Mouse (Mus musculus) limb, embryonic 12.5 days (tissue): ENCODE measurements around the gene Fiz1. TPM values are rescaled to one million over a fixed set of nuclear protein-coding genes. Genes with fewer than 3 reads are reported as not detected.

Source experiments
- ATAC-seq: fragments of 200-750 bp; cut with Nextera tagmentation; 2 replicates; pipeline ENCODE4 v1.8.0; 2017; ENCODE audit warnings: low read depth, moderate TSS enrichment; ENCODE audit not compliant: insufficient number of reproducible peaks, insufficient read depth, low FRiP score, low TSS enrichment
- H3K27ac ChIP-seq: fragments of 300-500 bp; sonication (generic); 2 replicates; pipeline ENCODE4 v1.5.1; 2016; ENCODE audit warnings: mild to moderate bottlenecking, moderate library complexity
- H3K27me3 ChIP-seq: fragments of 300-500 bp; sonication (generic); 2 replicates; pipeline ENCODE4 v1.6.1; 2016; ENCODE audit warnings: mild to moderate bottlenecking, moderate library complexity
- H3K36me3 ChIP-seq: fragments of 300-500 bp; sonication (generic); 2 replicates; pipeline ENCODE4 v1.6.1; 2016; ENCODE audit warnings: mild to moderate bottlenecking, moderate library complexity
- H3K4me1 ChIP-seq: fragments of 300-500 bp; sonication (generic); replicated peaks from 2 replicates; pipeline ENCODE4 v1.6.1; 2016
- H3K4me2 ChIP-seq: fragments of 300-500 bp; sonication (generic); 2 replicates; pipeline ENCODE4 v1.6.1; 2016; ENCODE audit warnings: mild to moderate bottlenecking, moderate library complexity
- H3K4me3 ChIP-seq: fragments of 300-500 bp; sonication (generic); replicated peaks from 2 replicates; pipeline ENCODE4 v1.5.1; 2016; ENCODE audit warnings: mild to moderate bottlenecking
- H3K9ac ChIP-seq: fragments of 300-500 bp; sonication (generic); replicated peaks from 2 replicates; pipeline ENCODE4 v1.6.1; 2016; ENCODE audit warnings: mild to moderate bottlenecking, moderate library complexity
- H3K9me3 ChIP-seq: fragments of 300-500 bp; sonication (generic); 2 replicates; pipeline ENCODE4 v1.6.1; 2016; ENCODE audit warnings: mild to moderate bottlenecking, moderate library complexity
- WGBS: fragments of 180-500 bp; shearing (Covaris S2); methylation state at CpG from one replicate; pipeline ENCODE4 v1.1.7; 2016; 5-methylcytosine and 5-hydroxymethylcytosine counted together
- polyA plus RNA-seq: library from polyadenylated mRNA; unstranded; fragments of >200 nt; fragmentation: Nextera tagmentation; extraction: Ambion mirVana; gene quantifications from 2 replicates; pipeline ENCODE4 v1.2.1, GENCODE M21; 2016

Fiz1 gene
- 57.9 and 58.9 TPM in 2 replicates for polyA plus RNA-seq

DNA sequence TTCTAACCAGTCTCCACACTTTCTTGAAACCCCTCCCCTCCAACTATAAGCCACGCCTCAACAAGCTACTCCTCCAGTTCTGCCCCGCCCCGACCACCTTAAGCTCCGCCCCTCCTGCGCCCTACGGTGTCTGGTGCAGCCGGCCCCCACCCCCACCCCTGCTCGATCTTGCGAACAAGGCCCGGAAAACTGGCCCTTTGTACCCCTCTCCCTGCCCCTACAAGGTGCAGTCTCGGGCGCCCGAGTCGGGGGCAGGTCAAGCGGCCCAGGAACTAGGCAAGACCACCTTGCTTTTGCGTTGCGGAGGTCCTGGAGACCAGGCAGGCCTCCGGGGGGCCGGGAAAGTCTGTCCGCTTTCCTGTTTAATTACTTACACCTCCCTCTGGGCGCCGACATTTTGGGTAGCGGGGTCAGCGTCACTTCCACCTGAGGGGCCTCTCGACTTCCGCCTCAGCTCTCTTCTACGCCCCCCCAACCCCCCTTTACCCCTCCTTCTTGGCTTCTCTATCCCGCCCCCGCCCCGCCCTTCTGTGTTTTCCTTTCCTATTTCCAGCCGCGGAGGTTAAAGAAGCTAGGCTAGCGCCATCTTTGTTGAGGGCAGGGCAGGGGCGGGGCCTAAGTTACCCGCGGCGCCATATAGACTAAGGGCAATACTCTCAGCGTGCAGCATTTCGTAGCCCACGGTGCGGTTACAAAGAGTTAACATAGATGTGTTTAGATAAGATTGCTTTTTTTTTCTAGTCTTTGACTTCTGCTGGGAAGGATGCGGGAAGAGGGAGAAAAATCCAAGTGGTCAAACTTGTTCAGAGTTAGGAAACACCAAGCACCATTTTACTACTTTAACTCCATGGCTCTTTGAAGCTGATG, at the start of gene Fiz1, which contains the start of gene Zfp524:
Gene Fiz1, minus strand, starts transcription at position 447 of the 867 bp plus-strand sequence.
Gene Zfp524, plus strand, starts transcription at position 165 of the 867 bp plus-strand sequence.
- peak within 1 kb of the TSS; percentile 85 for H3K9ac ChIP-seq
- peaks cover 48% of the 10 kb centered on the region for H3K36me3 ChIP-seq
- H3K4me1 ChIP-seq, result peaks cover 9% of the 10 kb centered on the region
- H3K4me3 ChIP-seq, result peak within 1 kb of the TSS; percentile 66
- under 1% methylated on average over 42 of the region's 42 CpGs for WGBS
- ATAC-seq, result peak; percentile 79
- no peaks in the 10 kb centered on the region for H3K9me3 ChIP-seq
- H3K27ac ChIP-seq, result peak within 1 kb of the TSS; percentile 98
- peak within 1 kb of the TSS; percentile 61 for H3K4me2 ChIP-seq
- H3K27me3 ChIP-seq, result no peaks in the 10 kb centered on the region

- peaks cover 35% of the 10 kb centered on the region for H3K4me1 ChIP-seq
- WGBS, result under 1% methylated on average over 49 of the region's 51 CpGs
Measured at GRCm38 (mm10) chr7:5062360-5063001, 48.0 kb upstream of the Fiz1 start.

GRCm38 (mm10) chr7:5061774-5062359, 47.4 kb upstream of the Fiz1 start, which contains the start of gene U2af2:
TSS of gene U2af2 (plus strand) at chr7:5062143.
- H3K4me1 ChIP-seq, result peaks cover 39% of the 10 kb centered on the region
- H3K27me3 ChIP-seq, result peaks cover 23% of the 10 kb centered on the region
- WGBS, result under 1% methylated on average over 54 of the region's 65 CpGs
- peak within 1 kb of the TSS; percentile 86 for H3K4me2 ChIP-seq
- no peaks in the 10 kb centered on the region for H3K9me3 ChIP-seq
- H3K9ac ChIP-seq, result peak within 1 kb of the TSS; percentile 89
- peak; percentile 74 for ATAC-seq
- H3K4me3 ChIP-seq, result peak within 1 kb of the TSS; percentile 69
- H3K36me3 ChIP-seq, result peaks cover 12% of the 10 kb centered on the region
- peak within 1 kb of the TSS; percentile 99 for H3K27ac ChIP-seq

More at GRCm38 (mm10) chr7:5062360-5063001, 48.0 kb upstream of the Fiz1 start:
- H3K36me3 ChIP-seq, result peaks cover 18% of the 10 kb centered on the region
- H3K27me3 ChIP-seq, result peaks cover 17% of the 10 kb centered on the region
- peak overlapping the region; percentile 99 for H3K27ac ChIP-seq
- peak overlapping the region; percentile 86 for H3K4me2 ChIP-seq
- H3K9ac ChIP-seq, result peak overlapping the region; percentile 89
- peak; percentile 27 for ATAC-seq
- H3K9me3 ChIP-seq, result no peaks in the 10 kb centered on the region
- peak overlapping the region; percentile 69 for H3K4me3 ChIP-seq

GRCm38 (mm10) chr7:5060944-5061773, 46.7 kb upstream of the Fiz1 start:
- under 1% methylated on average over 54 of the region's 60 CpGs for WGBS
- H3K9me3 ChIP-seq, result no peaks in the 10 kb centered on the region
- H3K27ac ChIP-seq, result peak overlapping the region; percentile 99
- H3K36me3 ChIP-seq, result peaks cover 5% of the 10 kb centered on the region
- peak overlapping the region; percentile 89 for H3K9ac ChIP-seq
- peaks cover 42% of the 10 kb centered on the region for H3K4me1 ChIP-seq
- H3K4me2 ChIP-seq, result peak overlapping the region; percentile 86
- peaks cover 30% of the 10 kb centered on the region for H3K27me3 ChIP-seq
- peak overlapping the region; percentile 69 for H3K4me3 ChIP-seq
- peak; percentile 87 for ATAC-seq

GRCm38 (mm10) chr7:5060239-5060731, 45.8 kb upstream of the Fiz1 start:
- 4% methylated on average over 27 of the region's 27 CpGs for WGBS
- Histone ChIP-seq H3K4me2 (peak overlapping the region; percentile 86), H3K27me3 (peaks cover 39% of the 10 kb centered on the region), H3K27ac (peak overlapping the region; percentile 99), H3K36me3 (no peaks in the 10 kb centered on the region; the same call in 1 of the 2 replicates), H3K4me1 (peaks cover 43% of the 10 kb centered on the region), H3K9ac (peak overlapping the region; percentile 89), H3K9me3 (no peaks in the 10 kb centered on the region), H3K4me3 (peak overlapping the region; percentile 69)
- peak; percentile 6; the same call in 1 of the 2 replicates for ATAC-seq

DNA sequence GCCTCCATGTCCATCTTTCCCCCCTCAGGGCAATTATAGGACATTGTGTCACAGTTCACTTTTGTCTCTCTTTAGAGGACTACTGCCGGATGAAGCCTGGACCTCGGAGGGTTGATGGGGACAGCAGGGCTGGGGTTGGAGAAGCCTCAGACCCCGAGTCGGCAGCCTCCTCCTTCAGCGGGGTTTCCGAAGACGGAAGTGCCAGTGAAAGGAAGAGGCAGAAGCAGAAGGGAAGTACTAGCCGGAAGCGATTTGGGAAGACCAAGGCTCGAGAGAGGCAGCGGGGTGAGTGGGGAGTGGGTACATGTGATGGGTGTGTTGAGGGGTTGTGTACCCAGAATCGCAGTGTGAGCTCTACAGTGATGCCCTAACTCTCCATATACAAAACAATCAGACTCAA, 44.9 kb upstream of the Fiz1 start:
- Histone ChIP-seq H3K36me3 (no peaks in the 10 kb centered on the region), H3K4me2 (no peak overlapping the region), H3K4me1 (peaks cover 40% of the 10 kb centered on the region), H3K9me3 (no peaks in the 10 kb centered on the region), H3K9ac (no peak overlapping the region), H3K27me3 (peaks cover 47% of the 10 kb centered on the region), H3K4me3 (peak overlapping the region; percentile 69; the same call in 1 of the 2 replicates), H3K27ac (no peak overlapping the region)
- 95% methylated on average over 12 of the region's 12 CpGs for WGBS
- no peak for ATAC-seq

DNA sequence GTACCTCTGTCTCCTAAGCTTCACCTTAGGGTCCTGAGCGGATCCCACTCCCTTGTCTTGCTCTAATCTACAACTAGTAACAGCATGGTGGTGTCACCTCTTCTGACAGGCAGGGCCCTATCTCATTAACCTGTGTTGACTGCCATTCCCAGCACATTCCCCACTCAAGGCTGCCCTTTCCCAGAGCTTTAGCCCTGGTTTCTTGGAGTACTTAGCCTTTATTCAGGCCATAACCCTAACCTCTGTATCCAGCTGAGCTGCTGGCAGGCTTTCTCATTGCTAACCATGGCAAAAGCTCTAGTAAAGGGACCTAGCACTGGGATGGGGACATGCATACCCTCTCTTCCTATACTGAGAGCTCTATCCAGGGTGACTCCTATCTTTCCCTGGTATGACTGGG, 44.1 kb upstream of the Fiz1 start:
- peaks cover 55% of the 10 kb centered on the region for H3K27me3 ChIP-seq
- no peak overlapping the region for H3K4me2 ChIP-seq
- no peak for ATAC-seq
- no peak overlapping the region for H3K9ac ChIP-seq
- 93% methylated on average over 1 of the region's 1 CpGs for WGBS
- no peaks in the 10 kb centered on the region for H3K36me3 ChIP-seq
- H3K9me3 ChIP-seq, result no peaks in the 10 kb centered on the region
- H3K27ac ChIP-seq, result no peak overlapping the region
- H3K4me1 ChIP-seq, result peaks cover 40% of the 10 kb centered on the region
- no peak overlapping the region for H3K4me3 ChIP-seq

GRCm38 (mm10) chr7:5057804-5058203, 43.3 kb upstream of the Fiz1 start:
- H3K27ac ChIP-seq, result no peak overlapping the region
- WGBS, result 35% methylated on average over 11 of the region's 11 CpGs
- peaks cover 44% of the 10 kb centered on the region for H3K4me1 ChIP-seq
- peak overlapping the region; percentile 61 for H3K4me3 ChIP-seq
- ATAC-seq, result no peak
- peak overlapping the region; percentile 83 for H3K4me2 ChIP-seq
- H3K36me3 ChIP-seq, result 0 out of 2 replicates have a peak, but pooled peaks cover 3% of the 10 kb centered on the region
- H3K27me3 ChIP-seq, result peaks cover 63% of the 10 kb centered on the region
- no peak overlapping the region for H3K9ac ChIP-seq
- 0 out of 2 replicates have a peak, but pooled peaks cover 3% of the 10 kb centered on the region for H3K9me3 ChIP-seq

DNA sequence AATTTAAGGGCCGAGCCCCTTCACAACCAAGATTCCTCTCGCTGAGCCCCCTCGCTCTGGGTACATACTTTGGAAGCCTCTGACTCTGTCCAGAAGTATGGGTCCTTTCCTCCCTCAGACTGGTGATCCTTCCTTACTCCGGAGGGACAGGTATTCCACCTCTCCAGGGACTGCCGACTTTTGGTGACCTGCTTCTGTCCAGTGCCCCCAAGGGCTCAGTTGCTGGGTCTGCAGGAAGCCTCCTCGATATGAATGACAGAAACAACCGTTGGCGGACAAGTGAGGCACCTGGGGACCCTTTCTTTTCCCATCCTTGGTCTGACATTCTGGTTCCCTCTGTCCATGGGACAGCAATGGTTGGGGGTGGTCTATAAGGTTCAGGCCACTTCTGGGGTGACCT, 42.9 kb upstream of the Fiz1 start:
- Histone ChIP-seq H3K4me2 (peak overlapping the region; percentile 83), H3K9me3 (0 out of 2 replicates have a peak, but pooled peaks cover 3% of the 10 kb centered on the region), H3K27me3 (peaks cover 68% of the 10 kb centered on the region), H3K9ac (peak overlapping the region; percentile 84; the same call in 1 of the 2 replicates), H3K4me1 (peaks cover 48% of the 10 kb centered on the region), H3K27ac (no peak overlapping the region), H3K36me3 (0 out of 2 replicates have a peak, but pooled peaks cover 3% of the 10 kb centered on the region), H3K4me3 (peak overlapping the region; percentile 61)
- WGBS, result 30% methylated on average over 8 of the region's 8 CpGs
- no peak for ATAC-seq
